Mouse (Mus musculus): Measurements from ENCODE around the gene Ttll11.

Gene Ttll11

GRCm38 (mm10) chr2:35723267-35723666, 256.4 kb downstream of the Ttll11 start:
- DNase-seq (ENCODE audit: low spot score in 2 of 2) = no peak

- no peak for DNase-seq (ENCODE audit: low spot score in 2 of 2)
Observed at GRCm38 (mm10) chr2:35722821-35723220, 256.9 kb downstream of the Ttll11 start.

GRCm38 (mm10) chr2:35720956-35721355, 258.8 kb downstream of the Ttll11 start:
- DNase-seq (ENCODE audit: low spot score in 2 of 2) = no peak

GRCm38 (mm10) chr2:35720550-35720949, 259.2 kb downstream of the Ttll11 start:
- DNase-seq (ENCODE audit: low spot score in 2 of 2) = no peak

- peak; percentile 54 to 63 for DNase-seq (ENCODE audit: low spot score in 2 of 2)
Observed at GRCm38 (mm10) chr2:35720104-35720503, 259.6 kb downstream of the Ttll11 start.

GRCm38 (mm10) chr2:35719230-35720005, 260.3 kb downstream of the Ttll11 start:
- no peak for DNase-seq (ENCODE audit: low spot score in 2 of 2)

- no peak for DNase-seq (ENCODE audit: low spot score in 2 of 2)
Observed at GRCm38 (mm10) chr2:35718662-35719061, 261.1 kb downstream of the Ttll11 start.

GRCm38 (mm10) chr2:35718003-35718500, 261.7 kb downstream of the Ttll11 start:
- DNase-seq (ENCODE audit: low spot score in 2 of 2) = no peak

- DNase-seq (ENCODE audit: low spot score in 2 of 2) = no peak
Observed at GRCm38 (mm10) chr2:35716175-35716574, 263.5 kb downstream of the Ttll11 start.

- no peak for DNase-seq (ENCODE audit: low spot score in 2 of 2)
Observed at GRCm38 (mm10) chr2:35715485-35715884, 264.2 kb downstream of the Ttll11 start.

GRCm38 (mm10) chr2:35714742-35715167, 265.0 kb downstream of the Ttll11 start:
- no peak for DNase-seq (ENCODE audit: low spot score in 2 of 2)

- DNase-seq (ENCODE audit: low spot score in 2 of 2) = no peak
Observed at GRCm38 (mm10) chr2:35713460-35713859, 266.3 kb downstream of the Ttll11 start.

- no peak for DNase-seq (ENCODE audit: low spot score in 2 of 2)
Observed at GRCm38 (mm10) chr2:35712611-35713010, 267.1 kb downstream of the Ttll11 start.

- DNase-seq (ENCODE audit: low spot score in 2 of 2) = no peak
Observed at GRCm38 (mm10) chr2:35703241-35703640, 276.5 kb downstream of the Ttll11 start.

- no peak for DNase-seq (ENCODE audit: low spot score in 2 of 2)
Observed at GRCm38 (mm10) chr2:35702608-35703007, 277.1 kb downstream of the Ttll11 start.

GRCm38 (mm10) chr2:35702001-35702400, 277.7 kb downstream of the Ttll11 start:
- DNase-seq (ENCODE audit: low spot score in 2 of 2) = no peak
